Mouse (Mus musculus) B cell, adult 2 months (primary cell): Measurements from ENCODE around the gene Bckdhb.
"Not testable (repeated sequence)": the region's sequence is repeated elsewhere in the genome, so short reads cannot be mapped to it uniquely, and the experiment has no call there.

Experiments used
- DNase-seq, 2 experiments: peaks; one replicate each; pipeline ENCODE4 v3.0.0; 2022

The Bckdhb gene

GRCm38 (mm10) chr9:84046961-84047360 is 122.0 kb downstream of the Bckdhb start:
- DNase-seq = no peak

- no peak for DNase-seq
These were observed 122.5 kb downstream of the Bckdhb start for GRCm38 (mm10) chr9:84047436-84047835.

GRCm38 (mm10) chr9:84049142-84049541 is 124.2 kb downstream of the Bckdhb start:
- DNase-seq = no peak

- DNase-seq = no peak
These were observed 126.1 kb downstream of the Bckdhb start for GRCm38 (mm10) chr9:84050867-84051635.

GRCm38 (mm10) chr9:84055125-84055807 is 130.3 kb downstream of the Bckdhb start:
- DNase-seq = no peak

GRCm38 (mm10) chr9:84060781-84061180 is 135.8 kb downstream of the Bckdhb start:
- DNase-seq = not testable (repeated sequence)

- no peak for DNase-seq
These were observed 138.7 kb downstream of the Bckdhb start for GRCm38 (mm10) chr9:84063617-84064016.

- no peak for DNase-seq
These were observed 139.2 kb downstream of the Bckdhb start for GRCm38 (mm10) chr9:84064113-84064512.

GRCm38 (mm10) chr9:84070247-84070646 is 145.3 kb downstream of the Bckdhb start:
- no peak for DNase-seq

GRCm38 (mm10) chr9:84070740-84071139 is 145.8 kb downstream of the Bckdhb start:
- DNase-seq = no peak

- DNase-seq = no peak
These were observed 147.6 kb downstream of the Bckdhb start for GRCm38 (mm10) chr9:84072534-84072933.

GRCm38 (mm10) chr9:84073237-84073636 is 148.3 kb downstream of the Bckdhb start:
- DNase-seq = no peak

GRCm38 (mm10) chr9:84083551-84083950 is 158.6 kb downstream of the Bckdhb start:
- DNase-seq = no peak

GRCm38 (mm10) chr9:84084686-84085085 is 159.7 kb downstream of the Bckdhb start:
- no peak for DNase-seq

- DNase-seq = no peak
These were observed 165.5 kb downstream of the Bckdhb start for GRCm38 (mm10) chr9:84090316-84091063.

- no peak for DNase-seq
These were observed 168.0 kb downstream of the Bckdhb start for GRCm38 (mm10) chr9:84092994-84093393.

- DNase-seq = no peak
These were observed 169.2 kb downstream of the Bckdhb start for GRCm38 (mm10) chr9:84094111-84094510.

- no peak for DNase-seq
These were observed 171.6 kb downstream of the Bckdhb start for GRCm38 (mm10) chr9:84096484-84097015.

GRCm38 (mm10) chr9:84103344-84103743 is 178.4 kb downstream of the Bckdhb start:
- no peak for DNase-seq

- DNase-seq = no peak
These were observed 181.5 kb downstream of the Bckdhb start for GRCm38 (mm10) chr9:84106438-84106837.

GRCm38 (mm10) chr9:84107045-84107813 is 182.3 kb downstream of the Bckdhb start:
- no peak for DNase-seq

GRCm38 (mm10) chr9:84108534-84108933 is 183.6 kb downstream of the Bckdhb start:
- DNase-seq = no peak
